Mouse (Mus musculus): ENCODE measurements at regions not wholly inside any gene's neighbourhood (a gene's known extent, or its start where the extent isn't known, plus 50 kb on each side); places are given as distances from the start of the nearest gene placed in this dataset.

DNA sequence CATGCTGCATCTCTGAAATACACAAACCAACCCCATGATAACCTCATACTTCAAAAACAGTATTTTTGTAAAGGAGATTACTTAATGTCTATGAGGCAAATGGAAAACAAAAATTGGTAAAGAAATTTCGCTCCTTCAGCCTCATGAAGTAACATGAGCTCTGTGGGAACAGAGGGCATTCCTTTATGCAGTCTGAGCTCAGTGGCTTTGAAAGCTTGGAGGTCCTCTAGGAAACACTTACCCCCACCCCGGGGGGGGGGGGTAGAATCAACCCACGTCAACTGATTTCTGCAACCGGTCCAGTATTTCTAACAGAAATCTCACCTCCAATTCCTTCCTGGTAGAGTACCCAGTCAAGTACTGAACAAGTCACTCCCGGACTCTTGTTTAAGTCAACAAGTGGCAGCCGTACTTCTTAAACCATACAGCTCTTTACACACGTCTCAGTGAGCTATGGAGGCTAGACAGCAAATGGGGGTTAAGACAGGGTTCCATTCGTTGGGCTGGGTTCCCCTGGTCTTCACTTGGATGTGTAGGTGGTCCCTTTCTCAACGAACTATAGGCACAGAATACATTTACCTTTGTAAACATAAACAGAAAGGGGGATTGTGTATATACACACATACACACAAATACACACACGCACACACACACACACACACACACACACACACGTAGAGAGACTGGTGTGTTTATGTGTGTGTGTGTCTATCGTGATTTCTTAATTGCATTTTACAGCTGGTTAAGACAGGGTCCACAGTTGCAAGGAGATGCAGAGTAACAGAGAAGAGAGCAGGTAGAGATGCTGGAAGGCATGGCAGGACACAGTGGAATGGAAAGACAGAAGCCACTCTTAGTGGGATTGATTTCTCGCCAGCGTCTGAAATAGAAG, 63.6 kb upstream of the Otx2 start:
- TF ChIP-seq CTCF (IDR thresholded peaks at IDR 0.05; ENCODE audit: low read depth, low read length) (no peak), TAL1 (conservative IDR thresholded peaks at IDR 0.05; ENCODE audit: low read depth, low read length) (no peak)
